Mouse (Mus musculus) gastrocnemius, postnatal 36 days (tissue): ENCODE measurements at regions not wholly inside any gene's neighbourhood (a gene's known extent, or its start where the extent isn't known, plus 50 kb on each side); places are given as distances from the start of the nearest gene placed in this dataset.
"Not testable (repeated sequence)": the region's sequence is repeated elsewhere in the genome, so short reads cannot be mapped to it uniquely, and the experiment has no call there.

Experiments used
- DNase-seq, 2 experiments: peaks; one replicate each; pipeline ENCODE4 v3.0.0; 2022
- intact Hi-C: fragments of 180-260 bp; cut with DNase I; formaldehyde crosslinking; loops from one replicate; pipeline ENCODE4 v1.15.1; 2025

DNA sequence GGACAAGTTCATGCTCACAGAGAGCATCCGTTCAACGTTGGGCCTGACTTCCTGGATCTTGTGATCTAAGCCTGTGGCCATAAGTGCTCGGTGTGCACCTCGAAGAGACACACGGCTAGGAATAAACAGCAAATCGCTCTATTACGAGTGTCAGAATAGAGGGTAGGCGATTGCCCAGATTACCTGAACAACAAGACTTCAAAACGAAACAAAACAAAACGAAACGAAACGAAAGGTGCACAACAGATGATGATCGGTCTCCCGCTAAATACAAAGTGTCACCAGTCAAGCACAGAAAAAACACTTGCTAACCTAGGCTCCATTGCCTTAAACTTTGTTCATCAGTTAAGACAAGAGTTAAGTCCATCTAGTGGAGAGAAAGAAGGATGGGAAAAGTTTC is 67.4 kb downstream of the Pdia4 start:
- intact Hi-C loops, DNase-seq: not testable (repeated sequence)

DNA sequence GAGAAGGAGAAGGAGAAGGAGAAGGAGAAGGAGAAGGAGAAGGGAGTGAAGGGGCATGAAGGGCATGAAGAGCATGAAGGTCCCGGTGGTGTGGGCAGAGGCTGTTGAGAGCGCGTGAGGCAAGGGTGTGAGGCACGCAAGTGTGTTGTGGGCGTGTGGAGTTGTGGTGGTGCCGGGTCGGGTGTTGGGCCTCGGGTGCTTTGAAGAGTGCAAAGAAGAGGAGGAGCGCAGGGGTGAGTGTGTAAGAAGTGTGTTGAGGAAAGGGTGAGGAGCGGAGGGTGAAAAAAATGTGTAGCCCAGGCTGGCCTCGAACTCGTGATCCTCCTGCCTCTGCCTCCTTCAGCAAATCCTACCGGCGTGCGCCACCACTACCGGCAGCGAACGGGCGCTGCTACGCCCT is 69.4 kb downstream of the Pdia4 start:
- intact Hi-C loops: not testable (repeated sequence)

GRCm38 (mm10) chr6:47740216-47740615 is 73.0 kb downstream of the Pdia4 start:
- DNase-seq, intact Hi-C loops: not testable (repeated sequence)

More for the DNA sequence above, 69.4 kb downstream of the Pdia4 start:
- DNase-seq: peak in 1 of 2 experiments; percentile 22

- intact Hi-C loops: not testable (repeated sequence)
- peak; percentile 49 to 72 for DNase-seq
These were observed 73.5 kb downstream of the Pdia4 start for GRCm38 (mm10) chr6:47739696-47740095.

- intact Hi-C loops, DNase-seq: not testable (repeated sequence)
These were observed 75.3 kb downstream of the Pdia4 start for GRCm38 (mm10) chr6:47737972-47738371.
